Comparison of ENCODE assay signal across 18 mouse cellular contexts in the genomic region with DNA sequence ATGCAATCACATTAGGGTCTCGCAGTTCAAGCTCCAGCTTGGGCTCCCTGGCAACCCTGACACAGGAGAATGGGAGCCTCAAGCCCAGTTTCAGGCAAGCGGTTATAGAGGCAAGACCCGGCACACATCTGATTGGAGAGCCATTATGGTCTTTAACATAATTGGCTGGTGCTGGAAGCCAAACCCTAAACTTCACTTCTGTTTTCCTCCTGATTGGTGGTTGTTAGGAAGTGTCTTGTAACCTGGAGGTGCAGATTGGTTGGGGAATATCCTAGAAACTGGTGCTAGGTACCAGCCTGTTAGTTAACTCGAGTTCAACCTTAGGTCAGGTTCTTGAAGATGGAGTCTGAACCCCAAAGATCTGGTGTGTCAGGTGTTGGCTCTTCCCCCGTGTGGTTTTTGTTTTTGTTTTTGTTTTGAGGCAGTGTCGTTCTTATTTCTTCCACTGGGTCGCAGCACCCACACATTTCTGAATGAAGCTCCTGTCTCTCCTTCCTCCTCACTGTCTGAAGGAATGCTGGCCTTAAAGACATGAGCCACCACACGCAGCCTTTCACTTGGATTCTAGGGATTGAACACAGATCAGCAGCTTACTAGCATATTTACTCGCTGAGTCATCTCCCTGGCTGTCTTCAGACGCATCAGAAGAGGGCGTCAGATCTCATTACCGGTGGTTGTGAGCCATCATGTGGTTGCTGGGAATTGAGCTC. TPM values are rescaled to one million over a fixed set of nuclear protein-coding genes. Genes with fewer than 3 reads are reported as not detected.
A peak's percentile ranks its signal among the peaks of the same experiment; 100 is the strongest.
DNase-seq lines count a peak whose midpoint lies in the region; ATAC-seq and TF ChIP-seq lines count a peak whose summit lies in the region.
"Had no signal": no experiment of that assay in that cellular context is flagged by ENCODE, and none has a peak within 500 bp of the region (broad histone marks: within the 10 kb centered on the region; RNA-seq: fewer than 3 reads in every experiment).

No protein-coding gene starts in this region.

- ATAC-seq in megakaryocyte, adult 5-6 weeks (ENCODE audit: poor library complexity, severe bottlenecking): no peak
- 0 out of 2 replicates have a peak, but pooled peaks have one; percentile 9 for ATAC-seq in megakaryocyte progenitor cell, adult 5-6 weeks (replicated peaks; ENCODE audit: poor library complexity)

- H3K9me3 ChIP-seq in megakaryocyte, embryonic 14.5 days: no peaks in the 10 kb centered on the region
- no peaks in the 10 kb centered on the region for H3K9me3 ChIP-seq in hindbrain, embryonic 10.5 days
- H3K9me3 ChIP-seq: embryonic facial prominence, embryonic 15.5 days; heart, embryonic 13.5 days; hindbrain, embryonic 15.5 days; liver, embryonic 15.5 days had no signal

- H3K27me3 ChIP-seq in heart, adult 2 months (ENCODE audit: control insufficient read depth, insufficient read depth, low read length): no peaks in the 10 kb centered on the region
- H3K27me3 ChIP-seq in megakaryocyte, embryonic 14.5 days (replicated peaks): peaks cover 31% of the 10 kb centered on the region
- no peaks in the 10 kb centered on the region; the same call in 1 of the 2 replicates for H3K27me3 ChIP-seq in hindbrain, embryonic 10.5 days (ENCODE audit: insufficient read depth, poor library complexity, severe bottlenecking)
- H3K27me3 ChIP-seq: embryonic facial prominence, embryonic 15.5 days; heart, embryonic 13.5 days; hindbrain, embryonic 15.5 days had no signal

- H3K9ac ChIP-seq in heart, adult 2 months (ENCODE audit: low read depth, low read length): no peak overlapping the region
- H3K9ac ChIP-seq: embryonic facial prominence, embryonic 15.5 days; heart, embryonic 13.5 days; hindbrain, embryonic 15.5 days; liver, embryonic 15.5 days had no signal

- peaks cover 5% of the 10 kb centered on the region for H3K4me1 ChIP-seq in heart, adult 2 months (ENCODE audit: control insufficient read depth, insufficient read depth, low read length)
- peaks cover 8% of the 10 kb centered on the region for H3K4me1 ChIP-seq in megakaryocyte, embryonic 14.5 days
- H3K4me1 ChIP-seq in hindbrain, embryonic 10.5 days (replicated peaks): peaks cover under 1% of the 10 kb centered on the region; the same call in 1 of the 2 replicates
- H3K4me1 ChIP-seq: hindbrain, embryonic 15.5 days; liver, embryonic 15.5 days had no signal

- intact Hi-C loops in heart, adult 2 months (cut with DNase I): no loop called here
- intact Hi-C loops in heart, postnatal 36 days (cut with DNase I): no loop called here

- peaks cover 3% of the 10 kb centered on the region; the same call in 1 of the 2 replicates for H3K36me3 ChIP-seq in heart, adult 2 months (ENCODE audit: control insufficient read depth, insufficient read depth, low read length)
- no peaks in the 10 kb centered on the region for H3K36me3 ChIP-seq in megakaryocyte, embryonic 14.5 days (replicated peaks; ENCODE audit: low read length)
- no peaks in the 10 kb centered on the region for H3K36me3 ChIP-seq in hindbrain, embryonic 10.5 days
- H3K36me3 ChIP-seq: embryonic facial prominence, embryonic 15.5 days; hindbrain, embryonic 15.5 days; liver, embryonic 15.5 days had no signal

- no peaks in the 10 kb centered on the region; the same call in 1 of the 2 replicates for H3K79me2 ChIP-seq in heart, adult 2 months (replicated peaks; ENCODE audit: control insufficient read depth, insufficient read depth, low read length)

- TF ChIP-seq POLR2A in heart, adult 2 months (IDR thresholded peaks at IDR 0.05; ENCODE audit: insufficient read depth, low read depth, low read length): no peak

- 30% methylated on average over 12 of the region's 12 CpGs for WGBS in heart, adult 2 months
- 54% methylated on average over 12 of the region's 12 CpGs for WGBS in hindbrain, embryonic 10.5 days

- no peak for DNase-seq in heart, adult 2 months
- no peak for DNase-seq in heart, postnatal 36 days
- peak; percentile 73 for DNase-seq in ZHBTc4 (ENCODE audit: low read depth, low spot score)
- DNase-seq in thymus, postnatal 10 days (ENCODE audit: low spot score in 2 of 2): no peak
- no peak for DNase-seq in hindbrain, embryonic 10.5 days (ENCODE audit: low spot score)
- DNase-seq: adrenal gland, postnatal 36 days; cerebellum, adult 11-12 months; gastrocnemius, postnatal 36 days; left cerebral cortex, postnatal 4 days; spleen, adult 18-20 months had no signal

- peak overlapping the region; percentile 23 for H3K27ac ChIP-seq in heart, adult 2 months
- no peak overlapping the region for H3K27ac ChIP-seq in hindbrain, embryonic 10.5 days
- H3K27ac ChIP-seq: embryonic facial prominence, embryonic 15.5 days; heart, embryonic 13.5 days; hindbrain, embryonic 15.5 days; liver, embryonic 15.5 days had no signal

- TF ChIP-seq EP300 in heart, adult 2 months (IDR thresholded peaks at IDR 0.05; ENCODE audit: insufficient read depth, low read depth, low read length): no peak

- H3K4me3 ChIP-seq in heart, adult 2 months: no peak overlapping the region
- peak overlapping the region; percentile 10 for H3K4me3 ChIP-seq in megakaryocyte, embryonic 14.5 days (replicated peaks)
- H3K4me3 ChIP-seq in hindbrain, embryonic 10.5 days: no peak overlapping the region
- H3K4me3 ChIP-seq: embryonic facial prominence, embryonic 15.5 days; heart, embryonic 13.5 days; hindbrain, embryonic 15.5 days; liver, embryonic 15.5 days; myocyte had no signal

- peak; percentile 51 for TF ChIP-seq CTCF in heart, adult 2 months (IDR thresholded peaks at IDR 0.05)

RNA-seq across cellular contexts. Expression of a gene that starts 15.9 kb away (rescaled TPM):
- 100 to 1,000 TPM; 205 to 251 TPM for total RNA-seq in heart, adult 2 months (2021)
- polyA plus RNA-seq in heart, adult 2 months (2012; rRNA removed): 105 and 141 TPM in 2 replicates
- total RNA-seq in heart, postnatal 36 days (2021): 100 to 1,000 TPM; 232 to 242 TPM
- 0.48 TPM in 2 replicates for polyA plus RNA-seq in megakaryocyte, embryonic 14.5 days (2012; ENCODE audit: insufficient read depth, low replicate concordance)
- total RNA-seq in megakaryocyte, adult 5-6 weeks (2015): 0.02 and 0.05 TPM in 2 replicates
- 0.07 TPM in 1 of 2 replicates, not detected in the other for total RNA-seq in megakaryocyte, adult 5-6 weeks (2017)
- total RNA-seq in megakaryocyte progenitor cell, adult 5-6 weeks (2015): 0.24 and 0.30 TPM in 2 replicates
- 0.08 and 0.37 TPM in 2 replicates for total RNA-seq in megakaryocyte progenitor cell, adult 5-6 weeks (2017)
- 1.8 TPM in 2 replicates for polyA plus RNA-seq in hindbrain, embryonic 10.5 days (2016; fragmentation: Nextera tagmentation; extraction: Ambion mirVana)

RNA-seq across cellular contexts. Expression of a gene that starts 32.1 kb away (rescaled TPM):
- total RNA-seq in heart, adult 2 months (2021): 10 to 100 TPM; 27.1 to 32.1 TPM
- polyA plus RNA-seq in heart, adult 2 months (2012; rRNA removed): 24.4 and 28.3 TPM in 2 replicates
- total RNA-seq in heart, postnatal 36 days (2021): 10 to 100 TPM; 26.4 to 27.3 TPM
- polyA plus RNA-seq in megakaryocyte, embryonic 14.5 days (2012; ENCODE audit: insufficient read depth, low replicate concordance): 10.8 and 14.5 TPM in 2 replicates
- total RNA-seq in megakaryocyte, adult 5-6 weeks (2015): 3.0 and 3.1 TPM in 2 replicates
- 6.1 and 9.7 TPM in 2 replicates for total RNA-seq in megakaryocyte, adult 5-6 weeks (2017)
- total RNA-seq in megakaryocyte progenitor cell, adult 5-6 weeks (2015): 9.9 and 10.8 TPM in 2 replicates
- 20.6 and 25.2 TPM in 2 replicates for total RNA-seq in megakaryocyte progenitor cell, adult 5-6 weeks (2017)
- polyA plus RNA-seq in hindbrain, embryonic 10.5 days (2016; fragmentation: Nextera tagmentation; extraction: Ambion mirVana): 41.9 and 60.8 TPM in 2 replicates

RNA-seq across cellular contexts. Expression of a gene that starts 34.2 kb away (rescaled TPM):
- total RNA-seq in heart, adult 2 months (2021): 1 to 10 TPM; 1.6 to 2.0 TPM
- 3.0 and 3.1 TPM in 2 replicates for polyA plus RNA-seq in heart, adult 2 months (2012; rRNA removed)
- total RNA-seq in heart, postnatal 36 days (2021): 1 to 10 TPM; 1.2 to 1.5 TPM
- polyA plus RNA-seq in megakaryocyte, embryonic 14.5 days (2012; ENCODE audit: insufficient read depth, low replicate concordance): 5.6 and 11.6 TPM in 2 replicates
- 3.0 and 3.2 TPM in 2 replicates for total RNA-seq in megakaryocyte, adult 5-6 weeks (2015)
- total RNA-seq in megakaryocyte, adult 5-6 weeks (2017): 1.4 and 1.6 TPM in 2 replicates
- 6.0 and 7.0 TPM in 2 replicates for total RNA-seq in megakaryocyte progenitor cell, adult 5-6 weeks (2015)
- total RNA-seq in megakaryocyte progenitor cell, adult 5-6 weeks (2017): 5.7 and 5.9 TPM in 2 replicates
- polyA plus RNA-seq in hindbrain, embryonic 10.5 days (2016; fragmentation: Nextera tagmentation; extraction: Ambion mirVana): 13.1 and 13.4 TPM in 2 replicates

Comparison
In these comparisons a context has a peak if more than half of its experiments do, and no peak if none do; other contexts are left out.
1. RNA of a gene that starts 15.9 kb away (total RNA-seq): 205 to 251 TPM in heart, adult 2 months and 232 to 242 TPM in heart, postnatal 36 days; 0.08 to 0.37 TPM in megakaryocyte progenitor cell, adult 5-6 weeks and 0.02 to 0.07 TPM in megakaryocyte, adult 5-6 weeks; every median in the first group is over 100 times any median in the second.